Mouse (Mus musculus) Patski (cell line): Measurements from ENCODE around the gene Manf. TPM values are rescaled to one million over a fixed set of nuclear protein-coding genes. Genes with fewer than 3 reads are reported as not detected.

ENCODE experiments used
- ATAC-seq: fragments of 100-300 bp; one replicate; pipeline ENCODE4 v1.8.0; 2021
- CTCF ChIA-PET: fragments of 350-600 bp; sonication (Branson Sonifier 250); formaldehyde crosslinking; loops from one replicate; lab custom pipeline; 2022; ENCODE audit warnings: inconsistent platforms; lab: Charles Lee
- POLR2A ChIA-PET: fragments of 350-600 bp; sonication (Branson Sonifier 250); formaldehyde crosslinking; loops from one replicate; lab custom pipeline; 2022; ENCODE audit warnings: antibody characterized with exemption, inconsistent platforms; lab: Charles Lee
- DNase-seq: peaks from one replicate; pipeline ENCODE4 v3.0.0-alpha.2; 2011; ENCODE audit warnings: low read depth, low spot score
- H3K27me3 ChIP-seq: fragments of 371-371 bp; one replicate; pipeline ENCODE4 v1.5.1; 2021
- CTCF ChIP-seq: fragments of 100-300 bp; IDR thresholded peaks from one replicate; pipeline ENCODE4 v1.5.1; 2021
- in situ Hi-C: fragments of 300-500 bp; cut with MboI; formaldehyde crosslinking; loops from 3 replicates; pipeline ENCODE4 v1.11.1; 2018; ENCODE audit warnings: low pct_unique_long_range_greater_than_20kb, mixed read lengths
- polyA plus RNA-seq: library from polyadenylated mRNA; unstranded; gene quantifications from one replicate; pipeline ENCODE4 v1.2.3, GENCODE M21; 2021

Gene Manf
- polyA plus RNA-seq, 1 experiment from 2014 or later: 319 TPM

DNA sequence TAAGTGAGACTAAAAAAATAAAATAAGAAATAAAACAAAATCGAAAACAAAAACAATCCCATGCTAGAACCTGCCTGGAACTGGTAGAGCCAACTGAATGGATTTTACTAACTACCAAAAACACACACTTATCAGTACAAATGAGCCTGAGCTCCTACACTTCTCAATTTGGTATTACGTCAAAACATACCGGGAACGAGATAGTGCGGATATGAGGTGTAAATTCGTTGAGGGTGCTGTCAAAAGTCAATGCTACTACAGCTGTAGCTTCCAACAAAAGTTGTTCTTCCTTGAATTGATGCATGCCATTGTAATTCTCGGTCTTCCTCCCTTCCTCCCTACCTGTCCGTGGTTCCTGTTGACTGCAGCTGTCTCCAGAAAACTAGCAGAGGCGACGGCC is 102.4 kb downstream of the Manf start:
- ATAC-seq (no peak), DNase-seq (no peak)
- in situ Hi-C loops: no loop called here
- no peaks in the 10 kb centered on the region for H3K27me3 ChIP-seq
- ChIA-PET POLR2A (interaction anchor here (1.0 to 1.3 kb wide), 3 partner anchors 9 to 313 kb away, joined by 3 to 5 read pairs (median 3); partner anchors contain the start of genes Parp3 and Rrp9), CTCF (no interaction called here)
- no peak for TF ChIP-seq CTCF

DNA sequence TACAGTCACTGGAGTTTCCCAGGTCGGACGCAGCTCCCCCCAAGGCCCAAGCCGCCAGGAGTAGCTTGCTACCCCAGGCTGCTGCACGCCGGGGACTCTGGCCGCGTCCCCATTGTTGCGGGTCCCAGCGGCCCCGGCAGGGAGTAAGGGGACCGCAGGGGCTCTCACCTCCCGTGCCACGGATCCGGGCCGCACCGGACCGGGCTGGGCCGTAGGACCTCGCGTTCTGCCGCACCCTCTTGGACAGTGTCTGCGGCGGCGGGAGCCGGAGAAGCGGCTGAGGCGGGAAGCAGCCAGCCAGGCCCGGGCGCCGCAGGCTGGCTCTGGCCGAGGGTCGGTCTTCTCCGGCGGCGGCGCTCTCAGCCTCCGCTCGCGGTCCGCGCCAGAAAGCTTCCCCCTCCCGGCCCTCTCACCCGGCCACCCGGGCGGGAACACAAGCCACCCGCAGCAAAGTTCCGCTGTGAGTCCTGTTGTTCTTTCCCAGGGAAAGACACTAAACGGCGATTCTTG is 102.9 kb downstream of the Manf start, which contains the start of gene Rad54l2:
TSS of gene Rad54l2 (minus strand) at position 383 of the 510 bp plus-strand sequence.
- TF ChIP-seq CTCF: peak; percentile 64
- CTCF ChIA-PET: no interaction called here

More for the DNA sequence above, 102.9 kb downstream of the Manf start, which contains the start of gene Rad54l2:
- H3K27me3 ChIP-seq: no peaks in the 10 kb centered on the region
- POLR2A ChIA-PET: interaction anchor here (1.0 to 1.3 kb wide), 5 partner anchors 9 to 313 kb away, joined by 3 to 5 read pairs (median 3); partner anchors contain the start of genes Parp3 and Rrp9
- in situ Hi-C loops: no loop called here
- ATAC-seq (peak; percentile 84), DNase-seq (peak; percentile 39)

Other genes with a start within 250 kb of the Manf start
- gene Grm2, start 235.9 kb downstream of the Manf start, polyA plus RNA-seq: not detected
- gene Tex264, start 206.1 kb downstream of the Manf start, polyA plus RNA-seq: 162 TPM
- gene Rad54l2, start 102.8 kb downstream of the Manf start, polyA plus RNA-seq: 13.1 TPM
- gene Dcaf1, start 70.1 kb downstream of the Manf start, polyA plus RNA-seq: 30.8 TPM
- gene Rbm15b, start 4.6 kb downstream of the Manf start, polyA plus RNA-seq: 45.3 TPM